Mouse (Mus musculus): ENCODE data around the gene Ifna6. TPM values are rescaled to one million over a fixed set of nuclear protein-coding genes. Genes with fewer than 3 reads are reported as not detected.

The Ifna6 gene
- total and polyA plus RNA-seq, 3 experiments: not detected

- H3K4me1 ChIP-seq (ENCODE audit: insufficient read depth, low read depth, low read length): no peaks in the 10 kb centered on the region
Measured at GRCm38 (mm10) chr4:88872691-88873090, 45.5 kb downstream of the Ifna6 start.

GRCm38 (mm10) chr4:88875435-88876095 lies 48.3 kb downstream of the Ifna6 start:
- H3K4me3 ChIP-seq (ENCODE audit: low read depth, low read length): no peak overlapping the region
- DNase-seq (ENCODE audit: low spot score) (no peak), ATAC-seq (ENCODE audit: extremely low read depth, insufficient number of reproducible peaks, low FRiP score, poor library complexity, severe bottlenecking) (no peak)
- no peaks in the 10 kb centered on the region for H3K36me3 ChIP-seq (replicated peaks)
- H3K4me1 ChIP-seq (ENCODE audit: insufficient read depth, low read depth, low read length): no peaks in the 10 kb centered on the region
- TF ChIP-seq CTCF (IDR thresholded peaks at IDR 0.05; ENCODE audit: low read depth, low read length) (no peak), POLR2AphosphoS5 (IDR thresholded peaks at IDR 0.05; ENCODE audit: insufficient replicate concordance, low read depth, low read length) (no peak), GATA1 (IDR thresholded peaks at IDR 0.05; ENCODE audit: borderline replicate concordance, low read length) (no peak), TAL1 (conservative IDR thresholded peaks at IDR 0.05; ENCODE audit: low read depth, low read length) (no peak), GATA2 (IDR thresholded peaks at IDR 0.05; ENCODE audit: borderline replicate concordance, low read depth, low read length) (no peak)
- no peaks in the 10 kb centered on the region for H3K27me3 ChIP-seq (ENCODE audit: insufficient read depth, low read length)
- peaks cover 7% of the 10 kb centered on the region; the same call in 1 of the 2 replicates for H3K9me3 ChIP-seq (replicated peaks)

More at GRCm38 (mm10) chr4:88872691-88873090, 45.5 kb downstream of the Ifna6 start:
- Histone ChIP-seq H3K4me3 (ENCODE audit: low read depth, low read length) (no peak overlapping the region), H3K27me3 (ENCODE audit: insufficient read depth, low read length) (no peaks in the 10 kb centered on the region), H3K36me3 (replicated peaks) (no peaks in the 10 kb centered on the region), H3K9me3 (replicated peaks) (no peaks in the 10 kb centered on the region)
- DNase-seq (ENCODE audit: low spot score): no peak
- TF ChIP-seq TAL1 (conservative IDR thresholded peaks at IDR 0.05; ENCODE audit: low read depth, low read length) (no peak), POLR2AphosphoS5 (IDR thresholded peaks at IDR 0.05; ENCODE audit: insufficient replicate concordance, low read depth, low read length) (no peak), CTCF (IDR thresholded peaks at IDR 0.05; ENCODE audit: low read depth, low read length) (no peak), GATA1 (IDR thresholded peaks at IDR 0.05; ENCODE audit: borderline replicate concordance, low read length) (no peak), GATA2 (IDR thresholded peaks at IDR 0.05; ENCODE audit: borderline replicate concordance, low read depth, low read length) (no peak)
- ATAC-seq (ENCODE audit: extremely low read depth, insufficient number of reproducible peaks, low FRiP score, poor library complexity, severe bottlenecking): no peak

- TF ChIP-seq POLR2AphosphoS5 (IDR thresholded peaks at IDR 0.05; ENCODE audit: insufficient replicate concordance, low read depth, low read length) (no peak), CTCF (IDR thresholded peaks at IDR 0.05; ENCODE audit: low read depth, low read length) (no peak), GATA1 (IDR thresholded peaks at IDR 0.05; ENCODE audit: borderline replicate concordance, low read length) (no peak), GATA2 (IDR thresholded peaks at IDR 0.05; ENCODE audit: borderline replicate concordance, low read depth, low read length) (no peak), TAL1 (conservative IDR thresholded peaks at IDR 0.05; ENCODE audit: low read depth, low read length) (no peak)
- Histone ChIP-seq H3K36me3 (replicated peaks) (no peaks in the 10 kb centered on the region), H3K4me1 (ENCODE audit: insufficient read depth, low read depth, low read length) (no peaks in the 10 kb centered on the region), H3K27me3 (ENCODE audit: insufficient read depth, low read length) (no peaks in the 10 kb centered on the region), H3K9me3 (replicated peaks) (peaks cover 7% of the 10 kb centered on the region; the same call in 1 of the 2 replicates), H3K4me3 (ENCODE audit: low read depth, low read length) (no peak overlapping the region)
- DNase-seq (ENCODE audit: low spot score) (no peak), ATAC-seq (ENCODE audit: extremely low read depth, insufficient number of reproducible peaks, low FRiP score, poor library complexity, severe bottlenecking) (no peak)
Measured at GRCm38 (mm10) chr4:88876520-88876919, 49.3 kb downstream of the Ifna6 start.

Other genes with a start within 250 kb of the Ifna6 start
Only the 20 nearest of the 29 such genes appear.
- not detected in 2 replicates for gene Gm13271, start 72.5 kb upstream of the Ifna6 start, total RNA-seq (2014; fragmentation: Nextera tagmentation)
- not detected in 2 replicates for gene Gm13271, start 72.5 kb upstream of the Ifna6 start, total RNA-seq (2017)
- gene Gm13271, start 72.5 kb upstream of the Ifna6 start, polyA plus RNA-seq (2012): not detected in 2 replicates
- not detected in 2 replicates for gene Gm13283, start 67.3 kb upstream of the Ifna6 start, total RNA-seq (2014; fragmentation: Nextera tagmentation)
- not detected in 2 replicates for gene Gm13283, start 67.3 kb upstream of the Ifna6 start, total RNA-seq (2017)
- not detected in 2 replicates for gene Gm13283, start 67.3 kb upstream of the Ifna6 start, polyA plus RNA-seq (2012)
- not detected in 2 replicates for gene Gm13290, start 53.6 kb upstream of the Ifna6 start, total RNA-seq (2014; fragmentation: Nextera tagmentation)
- not detected in 2 replicates for gene Gm13290, start 53.6 kb upstream of the Ifna6 start, total RNA-seq (2017)
- not detected in 2 replicates for gene Gm13290, start 53.6 kb upstream of the Ifna6 start, polyA plus RNA-seq (2012)
- not detected in 2 replicates for gene Gm13289, start 50.5 kb upstream of the Ifna6 start, total RNA-seq (2014; fragmentation: Nextera tagmentation)
- gene Gm13289, start 50.5 kb upstream of the Ifna6 start, total RNA-seq (2017): not detected in 2 replicates
- gene Gm13289, start 50.5 kb upstream of the Ifna6 start, polyA plus RNA-seq (2012): not detected in 2 replicates
- gene Gm13272, start 47.6 kb upstream of the Ifna6 start, total RNA-seq (2014; fragmentation: Nextera tagmentation): not detected in 2 replicates
- gene Gm13272, start 47.6 kb upstream of the Ifna6 start, total RNA-seq (2017): 0.29 TPM in 1 of 2 replicates, not detected in the other
- not detected in 2 replicates for gene Gm13272, start 47.6 kb upstream of the Ifna6 start, polyA plus RNA-seq (2012)
- gene Ifnz, start 45.3 kb upstream of the Ifna6 start, total RNA-seq (2014; fragmentation: Nextera tagmentation): not detected in 2 replicates
- not detected in 2 replicates for gene Ifnz, start 45.3 kb upstream of the Ifna6 start, total RNA-seq (2017)
- gene Ifnz, start 45.3 kb upstream of the Ifna6 start, polyA plus RNA-seq (2012): not detected in 2 replicates
- not detected in 2 replicates for gene Gm13276, start 41.7 kb upstream of the Ifna6 start, total RNA-seq (2014; fragmentation: Nextera tagmentation)
- gene Gm13276, start 41.7 kb upstream of the Ifna6 start, total RNA-seq (2017): not detected in 2 replicates
- not detected in 2 replicates for gene Gm13276, start 41.7 kb upstream of the Ifna6 start, polyA plus RNA-seq (2012)
- gene Gm13277, start 38.8 kb upstream of the Ifna6 start, total RNA-seq (2014; fragmentation: Nextera tagmentation): not detected in 2 replicates
- not detected in 2 replicates for gene Gm13277, start 38.8 kb upstream of the Ifna6 start, total RNA-seq (2017)
- gene Gm13277, start 38.8 kb upstream of the Ifna6 start, polyA plus RNA-seq (2012): not detected in 2 replicates
- gene Gm13278, start 35.9 kb upstream of the Ifna6 start, total RNA-seq (2014; fragmentation: Nextera tagmentation): not detected in 2 replicates
- not detected in 2 replicates for gene Gm13278, start 35.9 kb upstream of the Ifna6 start, total RNA-seq (2017)
- not detected in 2 replicates for gene Gm13278, start 35.9 kb upstream of the Ifna6 start, polyA plus RNA-seq (2012)
- gene Gm13275, start 32.9 kb upstream of the Ifna6 start, total RNA-seq (2014; fragmentation: Nextera tagmentation): not detected in 2 replicates
- gene Gm13275, start 32.9 kb upstream of the Ifna6 start, total RNA-seq (2017): 0.27 TPM in 1 of 2 replicates, not detected in the other
- not detected in 2 replicates for gene Gm13275, start 32.9 kb upstream of the Ifna6 start, polyA plus RNA-seq (2012)
- gene Gm13279, start 30.0 kb upstream of the Ifna6 start, total RNA-seq (2014; fragmentation: Nextera tagmentation): not detected in 2 replicates
- gene Gm13279, start 30.0 kb upstream of the Ifna6 start, total RNA-seq (2017): not detected in 2 replicates
- gene Gm13279, start 30.0 kb upstream of the Ifna6 start, polyA plus RNA-seq (2012): not detected in 2 replicates
- gene Gm13285, start 27.8 kb upstream of the Ifna6 start, total RNA-seq (2014; fragmentation: Nextera tagmentation): not detected in 2 replicates
- gene Gm13285, start 27.8 kb upstream of the Ifna6 start, total RNA-seq (2017): not detected in 2 replicates
- gene Gm13285, start 27.8 kb upstream of the Ifna6 start, polyA plus RNA-seq (2012): not detected in 2 replicates
- gene Gm13287, start 24.2 kb upstream of the Ifna6 start, total RNA-seq (2014; fragmentation: Nextera tagmentation): not detected in 2 replicates
- not detected in 2 replicates for gene Gm13287, start 24.2 kb upstream of the Ifna6 start, total RNA-seq (2017)
- not detected in 2 replicates for gene Gm13287, start 24.2 kb upstream of the Ifna6 start, polyA plus RNA-seq (2012)
- gene Gm13288, start 21.9 kb upstream of the Ifna6 start, total RNA-seq (2014; fragmentation: Nextera tagmentation): not detected in 2 replicates
- 0.06 and 0.16 TPM in 2 replicates for gene Gm13288, start 21.9 kb upstream of the Ifna6 start, total RNA-seq (2017)
- gene Gm13288, start 21.9 kb upstream of the Ifna6 start, polyA plus RNA-seq (2012): not detected in 2 replicates
- gene Ifna7, start 11.2 kb upstream of the Ifna6 start, total RNA-seq (2014; fragmentation: Nextera tagmentation): not detected in 2 replicates
- not detected in 2 replicates for gene Ifna7, start 11.2 kb upstream of the Ifna6 start, total RNA-seq (2017)
- gene Ifna7, start 11.2 kb upstream of the Ifna6 start, polyA plus RNA-seq (2012): not detected in 2 replicates
- gene Ifna11, start 7.5 kb upstream of the Ifna6 start, total RNA-seq (2014; fragmentation: Nextera tagmentation): not detected in 2 replicates
- 0.29 TPM in 1 of 2 replicates, not detected in the other for gene Ifna11, start 7.5 kb upstream of the Ifna6 start, total RNA-seq (2017)
- not detected in 2 replicates for gene Ifna11, start 7.5 kb upstream of the Ifna6 start, polyA plus RNA-seq (2012)
- gene Ifna5, start 8.1 kb downstream of the Ifna6 start, total RNA-seq (2014; fragmentation: Nextera tagmentation): not detected in 2 replicates
- gene Ifna5, start 8.1 kb downstream of the Ifna6 start, total RNA-seq (2017): not detected in 2 replicates
- gene Ifna5, start 8.1 kb downstream of the Ifna6 start, polyA plus RNA-seq (2012): not detected in 2 replicates
- not detected in 2 replicates for gene Ifna4, start 14.4 kb downstream of the Ifna6 start, total RNA-seq (2014; fragmentation: Nextera tagmentation)
- 0.38 TPM in 1 of 2 replicates, not detected in the other for gene Ifna4, start 14.4 kb downstream of the Ifna6 start, total RNA-seq (2017)
- gene Ifna4, start 14.4 kb downstream of the Ifna6 start, polyA plus RNA-seq (2012): not detected in 2 replicates
- gene Ifna1, start 22.7 kb downstream of the Ifna6 start, total RNA-seq (2014; fragmentation: Nextera tagmentation): not detected in 2 replicates
- not detected in 2 replicates for gene Ifna1, start 22.7 kb downstream of the Ifna6 start, total RNA-seq (2017)
- not detected in 2 replicates for gene Ifna1, start 22.7 kb downstream of the Ifna6 start, polyA plus RNA-seq (2012)
- gene Ifne, start 52.8 kb downstream of the Ifna6 start, total RNA-seq (2014; fragmentation: Nextera tagmentation): not detected in 2 replicates
- gene Ifne, start 52.8 kb downstream of the Ifna6 start, total RNA-seq (2017): 0.23 TPM in 1 of 2 replicates, not detected in the other
- gene Ifne, start 52.8 kb downstream of the Ifna6 start, polyA plus RNA-seq (2012): not detected in 2 replicates

All from G1E (cell line).